Comparison of ENCODE assay signal across 9 mouse cellular contexts in the genomic region with DNA sequence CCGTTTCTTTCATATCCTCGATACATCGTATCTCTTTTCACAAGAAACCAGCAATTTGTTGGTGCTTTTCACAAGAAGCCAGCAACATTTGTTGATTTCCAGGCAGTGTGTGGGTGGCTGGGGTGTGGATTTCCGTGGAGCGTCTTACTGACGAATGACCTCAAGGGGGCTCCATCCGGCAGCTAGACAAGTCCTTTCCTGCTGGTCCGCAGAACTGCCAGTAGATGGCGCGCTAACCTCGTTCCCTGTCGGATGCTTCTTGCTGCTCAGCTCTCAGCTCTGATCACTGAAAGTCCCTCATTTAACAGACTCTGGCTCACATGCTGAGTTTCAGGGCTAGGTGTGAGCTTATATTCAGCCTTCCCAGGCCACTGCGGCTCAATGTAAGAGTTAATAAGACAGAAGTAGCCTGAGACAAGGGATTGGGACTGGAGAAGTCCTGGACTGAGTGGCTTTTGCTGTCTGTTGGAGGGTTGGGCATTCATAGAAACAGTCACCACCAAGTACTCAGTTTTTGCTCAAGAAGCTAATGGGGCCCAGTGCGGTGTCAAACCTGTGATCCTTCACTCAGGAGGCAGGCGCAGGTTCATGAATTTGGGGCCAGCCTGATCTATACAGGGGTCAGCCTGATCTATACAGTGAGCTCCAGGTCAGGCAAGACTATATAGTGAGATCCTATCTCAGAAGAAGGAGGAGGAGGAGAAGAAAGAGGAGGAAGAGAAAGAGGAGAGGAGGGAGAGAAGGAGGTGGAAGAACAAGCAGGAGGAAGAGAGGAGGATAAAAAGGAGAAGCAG. TPM values are rescaled to one million over a fixed set of nuclear protein-coding genes. Genes with fewer than 3 reads are reported as not detected.
DNase-seq lines count a peak whose midpoint lies in the region; ATAC-seq and TF ChIP-seq lines count a peak whose summit lies in the region.
"Had no signal": no experiment of that assay in that cellular context is flagged by ENCODE, and none has a peak within 500 bp of the region (broad histone marks: within the 10 kb centered on the region; RNA-seq: fewer than 3 reads in every experiment).

No protein-coding gene starts in this region.

- peaks cover 32% of the 10 kb centered on the region for H3K4me1 ChIP-seq in forebrain, embryonic 12.5 days
- no peaks in the 10 kb centered on the region for H3K4me1 ChIP-seq in lung, embryonic 15.5 days

- peak; percentile 96 for DNase-seq in ES-CJ7 (ENCODE audit: low read depth, low spot score)
- peak; percentile 78 for DNase-seq in c-Kit-positive CD71-positive TER-119-negative erythroid progenitor cells, embryonic 14.5 days (ENCODE audit: low read depth)
- peak; percentile 93 for DNase-seq in heart, postnatal 4 days
- peak; percentile 91 to 95 for DNase-seq in layer of hippocampus, adult 2 months (ENCODE audit: low spot score in 2 of 2)
- peak; percentile 90 for DNase-seq in ovary, postnatal 14 days (ENCODE audit: low spot score)
- peak; percentile 73 to 96 for DNase-seq in thymus, postnatal 10 days (ENCODE audit: low spot score in 2 of 2)

- no peaks in the 10 kb centered on the region for H3K9me3 ChIP-seq in forebrain, embryonic 12.5 days
- no peaks in the 10 kb centered on the region for H3K9me3 ChIP-seq in lung, embryonic 15.5 days

- H3K4me3 ChIP-seq in forebrain, embryonic 12.5 days (replicated peaks): no peak overlapping the region
- H3K4me3 ChIP-seq in layer of hippocampus, adult 2 months: no peak overlapping the region
- 0 out of 2 replicates have a peak overlapping the region, but pooled peaks have one; percentile 2 for H3K4me3 ChIP-seq in lung, embryonic 15.5 days
- H3K4me3 ChIP-seq: myocyte had no signal

- peaks cover 42% of the 10 kb centered on the region for H3K27me3 ChIP-seq in forebrain, embryonic 12.5 days
- peaks cover 12% of the 10 kb centered on the region; the same call in 1 of the 2 replicates for H3K27me3 ChIP-seq in lung, embryonic 15.5 days

- H3K9ac ChIP-seq in forebrain, embryonic 12.5 days: no peak overlapping the region
- H3K9ac ChIP-seq in lung, embryonic 15.5 days: no peak overlapping the region

- H3K36me3 ChIP-seq in forebrain, embryonic 12.5 days (replicated peaks): no peaks in the 10 kb centered on the region
- no peaks in the 10 kb centered on the region for H3K36me3 ChIP-seq in lung, embryonic 15.5 days

- TF ChIP-seq CTCF in layer of hippocampus, adult 2 months (conservative IDR thresholded peaks at IDR 0.05): peak; percentile 100

- WGBS in forebrain, embryonic 12.5 days: 10% methylated on average over 15 of the region's 15 CpGs
- WGBS in lung, embryonic 15.5 days: 10% methylated on average over 15 of the region's 15 CpGs

- peak; percentile 77 for ATAC-seq in forebrain, embryonic 12.5 days (ENCODE audit: low FRiP score)
- ATAC-seq in lung, embryonic 15.5 days (ENCODE audit: borderline replicate concordance, extremely low read depth, low FRiP score, low TSS enrichment): peak; percentile 42; the same call in 1 of the 2 replicates

- 0 out of 2 replicates have a peak overlapping the region, but pooled peaks have one; percentile 36 for H3K27ac ChIP-seq in forebrain, embryonic 12.5 days
- H3K27ac ChIP-seq in layer of hippocampus, adult 2 months: no peak overlapping the region
- H3K27ac ChIP-seq in lung, embryonic 15.5 days: no peak overlapping the region

- H3K4me2 ChIP-seq in forebrain, embryonic 12.5 days: no peak overlapping the region
- peak overlapping the region; percentile 35 for H3K4me2 ChIP-seq in lung, embryonic 15.5 days

RNA-seq across cellular contexts. Expression of gene Tifab, which starts 19.0 kb away (rescaled TPM):
- 0.64 and 0.77 TPM in 2 replicates for polyA plus RNA-seq in forebrain, embryonic 12.5 days (2016; fragmentation: Nextera tagmentation; extraction: Ambion mirVana)
- total RNA-seq in heart, postnatal 4 days (2021): under 1 TPM; 0.65 to 0.69 TPM
- 1 to 10 TPM; 1.7 to 1.8 TPM for total RNA-seq in layer of hippocampus, adult 2 months (2021)
- polyA plus RNA-seq in lung, embryonic 15.5 days (2015; fragmentation: Nextera tagmentation; extraction: Ambion mirVana): 3.1 and 3.9 TPM in 2 replicates
- polyA plus RNA-seq: myocyte had no signal

RNA-seq across cellular contexts. Expression of gene Neurog1, which starts 54.3 kb away (rescaled TPM):
- 16.2 and 19.5 TPM in 2 replicates for polyA plus RNA-seq in forebrain, embryonic 12.5 days (2016; fragmentation: Nextera tagmentation; extraction: Ambion mirVana)
- not detected for total RNA-seq in heart, postnatal 4 days (2021)
- total RNA-seq in layer of hippocampus, adult 2 months (2021): under 1 TPM in 1 of 2 experiments, not detected in 1; 0.20 TPM
- polyA plus RNA-seq in lung, embryonic 15.5 days (2015; fragmentation: Nextera tagmentation; extraction: Ambion mirVana): not detected in 2 replicates
- polyA plus RNA-seq: myocyte had no signal
